Mouse (Mus musculus) ES-E14 (cell line): ENCODE data around the gene Olfr98. TPM values are rescaled to one million over a fixed set of nuclear protein-coding genes. Genes with fewer than 3 reads are reported as not detected.

Experiments used
- DNase-seq: peaks from one replicate; pipeline ENCODE4 v3.0.0-alpha.2; 2013; ENCODE audit warnings: low read depth, low spot score
- H3K27ac ChIP-seq: 2 replicates; pipeline ENCODE4 v1.5.1; 2012; ENCODE audit warnings: low read depth, mild to moderate bottlenecking, low read length, moderate library complexity, mixed read lengths; ENCODE audit not compliant: poor library complexity, insufficient read depth, severe bottlenecking
- H3K36me3 ChIP-seq: 2 replicates; pipeline ENCODE4 v1.6.1; 2012; ENCODE audit warnings: mild to moderate bottlenecking, low read length, moderate library complexity, mixed read lengths; ENCODE audit not compliant: control insufficient read depth, poor library complexity, insufficient read depth, severe bottlenecking
- H3K4me1 ChIP-seq, 2 experiments: fragments of 150-350 bp in 1 of 2; sonication (generic) in 1 of 2; 2 replicates each; pipeline ENCODE4 v1.6.1; 2012; ENCODE audit warnings: low read length in 2 of 2, mild to moderate bottlenecking in 1 of 2, mixed read lengths in 1 of 2; ENCODE audit not compliant: control insufficient read depth in 2 of 2, insufficient read depth in 2 of 2, poor library complexity in 1 of 2
- H3K4me3 ChIP-seq, 2 experiments: fragments of 150-350 bp in 1 of 2; sonication (generic) in 1 of 2; 2 replicates each; pipeline ENCODE4 v1.5.1; 2012; ENCODE audit warnings: low read length in 2 of 2, low read depth in 1 of 2, mild to moderate bottlenecking in 1 of 2, mixed read lengths in 1 of 2; ENCODE audit not compliant: insufficient read depth in 1 of 2, poor library complexity in 1 of 2, severe bottlenecking in 1 of 2
- H3K9ac ChIP-seq: 2 replicates; pipeline ENCODE4 v1.6.1; 2012; ENCODE audit warnings: low read depth, mild to moderate bottlenecking, low read length, mixed read lengths; ENCODE audit not compliant: poor library complexity, insufficient read depth, severe bottlenecking
- H3K9me3 ChIP-seq: fragments of 150-350 bp; sonication (generic); 2 replicates; pipeline ENCODE4 v1.6.1; 2012; ENCODE audit warnings: low read depth, mild to moderate bottlenecking, low read length; ENCODE audit not compliant: control insufficient read depth, insufficient read depth
- CHD2 ChIP-seq: IDR thresholded peaks from 2 replicates; pipeline ENCODE4 v1.6.1; 2014; ENCODE audit warnings: mild to moderate bottlenecking, low read depth, low read length, inconsistent platforms
- HCFC1 ChIP-seq: IDR thresholded peaks from 2 replicates; pipeline ENCODE4 v1.6.1; 2012; ENCODE audit warnings: low read length, inconsistent platforms, borderline replicate concordance; ENCODE audit not compliant: insufficient read depth
- MAFK ChIP-seq: IDR thresholded peaks from 2 replicates; pipeline ENCODE4 v1.6.1; 2014; ENCODE audit warnings: mild to moderate bottlenecking, low read depth, low read length, inconsistent platforms; ENCODE audit not compliant: insufficient read depth
- ZC3H11A ChIP-seq: IDR thresholded peaks from 2 replicates; pipeline ENCODE4 v1.6.1; 2012; ENCODE audit warnings: low read depth, mild to moderate bottlenecking, inconsistent platforms, low read length, borderline replicate concordance
- ZNF384 ChIP-seq: IDR thresholded peaks from 2 replicates; pipeline ENCODE4 v1.6.1; 2012; ENCODE audit warnings: low read depth, low read length, inconsistent platforms
- in situ Hi-C, 2 experiments: fragments of 600-800 bp; cut with MboI; formaldehyde crosslinking; loops; one replicate each; pipeline ENCODE4 v1.15.1; 2025; ENCODE audit warnings: low sequenced_read_pairs in 2 of 2, inconsistent platforms in 1 of 2; ENCODE audit not compliant: unreplicated experiment in 2 of 2
- total RNA-seq: library from RNA; depleted of rRNA; stranded (reverse); fragments of 300-350 nt; gene quantifications from 2 replicates; pipeline ENCODE4 v1.2.3, GENCODE M21; 2012; rRNA removed

The Olfr98 gene
- not detected in 2 replicates for total RNA-seq

DNA sequence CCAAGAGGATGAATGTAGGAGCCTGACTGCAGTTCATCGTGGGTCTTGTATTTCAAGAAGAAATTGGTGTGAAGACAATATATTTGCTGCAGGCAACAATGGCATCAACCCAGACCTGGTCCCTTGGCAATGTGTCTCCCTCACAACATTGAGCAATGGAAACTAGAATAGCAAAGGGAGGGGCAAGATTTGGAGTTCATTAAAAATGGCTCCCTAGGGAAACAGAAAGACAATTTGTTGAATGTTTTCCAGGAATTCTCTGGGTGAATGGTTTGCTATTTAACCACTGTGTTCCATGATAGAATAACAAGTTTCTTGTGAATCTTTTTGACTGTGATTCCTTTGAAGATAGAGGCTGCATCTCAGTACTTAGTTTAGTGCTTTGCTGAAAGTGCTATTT is at the start of gene Olfr98:
Olfr98 (minus strand) TSS at position 124 of the 400 bp plus-strand sequence.
- TF ChIP-seq ZNF384 = no peak
- TF ChIP-seq ZC3H11A = no peak
- no peak for TF ChIP-seq MAFK
- no peak for TF ChIP-seq CHD2
- TF ChIP-seq HCFC1 = no peak
- H3K9me3 ChIP-seq = no peaks in the 10 kb centered on the region
- in situ Hi-C loops = no loop called here
- H3K27ac ChIP-seq = no peak within 1 kb of the TSS
- no peaks in the 10 kb centered on the region for H3K4me1 ChIP-seq
- no peak within 1 kb of the TSS for H3K4me3 ChIP-seq
- DNase-seq = no peak
- H3K36me3 ChIP-seq = no peaks in the 10 kb centered on the region
- H3K9ac ChIP-seq = no peak within 1 kb of the TSS

- no peak for TF ChIP-seq MAFK
- no peak for TF ChIP-seq ZC3H11A
- TF ChIP-seq CHD2 = no peak
- TF ChIP-seq ZNF384 = no peak
Measured at GRCm38 (mm10) chr17:37310146-37310699, 46.7 kb upstream of the Olfr98 start.

GRCm38 (mm10) chr17:37308483-37308882 is 44.9 kb upstream of the Olfr98 start:
- Histone ChIP-seq H3K4me3 (no peak overlapping the region), H3K36me3 (no peaks in the 10 kb centered on the region), H3K9ac (no peak overlapping the region), H3K9me3 (no peaks in the 10 kb centered on the region), H3K4me1 (no peaks in the 10 kb centered on the region), H3K27ac (no peak overlapping the region)
- in situ Hi-C loops = loop anchor here in 1 of 2 experiments (25.0 kb wide), 1 partner anchor 1254 kb away; the partner anchor contains the start of gene Esp34
- TF ChIP-seq ZC3H11A = 0 out of 2 replicates have a peak, but pooled peaks have one; percentile 23
- TF ChIP-seq CHD2 = no peak
- TF ChIP-seq HCFC1 = no peak
- no peak for TF ChIP-seq ZNF384
- no peak for TF ChIP-seq MAFK
- peak; percentile 8 for DNase-seq

More at GRCm38 (mm10) chr17:37310146-37310699, 46.7 kb upstream of the Olfr98 start:
- Histone ChIP-seq H3K36me3 (no peaks in the 10 kb centered on the region), H3K9ac (no peak overlapping the region), H3K27ac (no peak overlapping the region), H3K4me1 (no peaks in the 10 kb centered on the region), H3K4me3 (no peak overlapping the region), H3K9me3 (no peaks in the 10 kb centered on the region)
- in situ Hi-C loops = loop anchor here in 1 of 2 experiments (25.0 kb wide), 1 partner anchor 1252 kb away; the partner anchor contains the start of gene Esp34
- no peak for DNase-seq

DNA sequence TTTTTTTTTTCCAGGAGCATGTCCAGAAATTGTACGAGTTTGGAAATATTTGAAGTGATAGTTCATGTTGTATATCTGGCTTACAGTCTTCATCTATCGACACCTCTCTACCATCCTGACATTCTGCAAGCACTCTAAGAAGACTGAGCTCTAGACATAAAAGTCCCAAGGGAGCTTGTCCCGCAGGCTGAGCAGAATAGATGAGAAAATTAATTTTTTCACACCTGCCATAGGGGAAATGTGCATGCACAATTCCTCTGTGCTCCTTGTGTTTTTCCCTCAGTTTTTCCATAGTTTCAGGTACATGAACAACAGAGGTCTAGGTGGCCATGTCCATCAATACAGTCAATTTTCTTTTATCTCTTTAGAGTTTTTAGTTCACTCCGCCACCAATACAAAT is 40.7 kb upstream of the Olfr98 start, which contains the start of gene Olfr101:
Olfr101 (minus strand) TSS at position 101 of the 400 bp plus-strand sequence.
- Histone ChIP-seq H3K9me3 (no peaks in the 10 kb centered on the region), H3K36me3 (no peaks in the 10 kb centered on the region), H3K4me3 (no peak within 1 kb of the TSS), H3K9ac (no peak within 1 kb of the TSS), H3K27ac (no peak within 1 kb of the TSS), H3K4me1 (no peaks in the 10 kb centered on the region)
- TF ChIP-seq ZC3H11A = no peak
- no peak for TF ChIP-seq ZNF384
- DNase-seq = no peak
- in situ Hi-C loops = loop anchor here in 1 of 2 experiments (25.0 kb wide), 1 partner anchor 1258 kb away; the partner anchor contains the start of gene Esp34

- Histone ChIP-seq H3K4me1 (no peaks in the 10 kb centered on the region), H3K9me3 (no peaks in the 10 kb centered on the region), H3K36me3 (no peaks in the 10 kb centered on the region), H3K27ac (no peak within 1 kb of the TSS), H3K9ac (no peak within 1 kb of the TSS), H3K4me3 (no peak within 1 kb of the TSS)
- DNase-seq = no peak
- in situ Hi-C loops = no loop called here
- TF ChIP-seq MAFK (no peak), ZNF384 (no peak), ZC3H11A (no peak), CHD2 (no peak), HCFC1 (no peak)
Measured at GRCm38 (mm10) chr17:37283360-37283759, 19.8 kb upstream of the Olfr98 start, which contains the start of gene Olfr99. Olfr99 (minus strand) TSS chr17:37283460.
